In genomic region chr10:117536769-117537599, GRCm38 (mm10) we compare ENCODE assay signal across 12 mouse cellular contexts.
"Had no signal": no experiment of that assay in that cellular context is flagged by ENCODE, and none has a peak within 500 bp of the region (broad histone marks: within the 10 kb centered on the region; RNA-seq: fewer than 3 reads in every experiment).

No protein-coding gene starts in this region.

- DNase-seq: retina, postnatal 1 day; right cerebral cortex, adult 18-20 months; right cerebral cortex, postnatal 14 days; right cerebral cortex, postnatal 25 days; right cerebral cortex, postnatal 4 days; spleen, adult 18-20 months; thymus, adult 18-20 months; thymus, adult 2 months; thymus, postnatal 14 days; thymus, postnatal 25 days; thymus, postnatal 36 days; thymus, postnatal 4 days had no signal
